Mouse (Mus musculus): ENCODE measurements around the gene Psmb7.

Gene Psmb7

DNA sequence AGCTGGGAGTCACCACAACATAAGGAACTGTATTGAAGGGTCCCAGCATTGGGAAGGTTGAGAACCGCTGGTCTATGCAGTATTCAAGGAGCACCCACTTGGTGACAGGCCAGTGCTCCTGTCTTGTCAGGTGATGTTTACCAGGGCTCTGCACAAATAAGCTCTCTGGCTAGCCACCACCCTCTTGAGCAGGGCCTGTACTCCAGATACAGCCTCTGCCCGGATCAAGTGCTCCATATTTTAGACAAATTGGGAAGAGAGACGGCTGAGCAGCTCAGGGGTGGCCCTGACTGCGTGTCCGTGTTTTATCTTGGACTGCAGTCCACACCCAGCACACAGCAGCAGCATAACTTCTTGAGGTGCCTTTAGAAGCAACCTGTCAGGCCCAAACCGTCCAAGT, 57.2 kb downstream of the Psmb7 start:
- no peak for DNase-seq

DNA sequence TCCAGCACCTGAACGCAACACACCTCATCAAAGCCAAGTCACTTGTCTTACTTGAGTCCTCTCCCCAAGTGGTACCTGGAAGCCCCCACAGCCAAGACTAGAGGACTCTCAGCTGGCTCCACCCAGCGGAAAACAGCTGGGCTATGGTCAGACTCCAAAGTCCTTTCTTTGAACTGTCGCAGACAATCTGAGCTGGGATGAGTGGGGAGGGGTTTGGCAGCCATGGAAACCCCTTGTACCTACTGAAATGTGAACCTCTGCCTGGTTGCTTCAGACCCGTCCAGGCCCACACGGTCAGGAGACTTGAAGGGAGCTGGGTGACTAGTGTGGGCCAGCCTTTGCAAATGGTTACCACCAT, 58.5 kb downstream of the Psmb7 start:
- DNase-seq: peak; percentile 39

DNA sequence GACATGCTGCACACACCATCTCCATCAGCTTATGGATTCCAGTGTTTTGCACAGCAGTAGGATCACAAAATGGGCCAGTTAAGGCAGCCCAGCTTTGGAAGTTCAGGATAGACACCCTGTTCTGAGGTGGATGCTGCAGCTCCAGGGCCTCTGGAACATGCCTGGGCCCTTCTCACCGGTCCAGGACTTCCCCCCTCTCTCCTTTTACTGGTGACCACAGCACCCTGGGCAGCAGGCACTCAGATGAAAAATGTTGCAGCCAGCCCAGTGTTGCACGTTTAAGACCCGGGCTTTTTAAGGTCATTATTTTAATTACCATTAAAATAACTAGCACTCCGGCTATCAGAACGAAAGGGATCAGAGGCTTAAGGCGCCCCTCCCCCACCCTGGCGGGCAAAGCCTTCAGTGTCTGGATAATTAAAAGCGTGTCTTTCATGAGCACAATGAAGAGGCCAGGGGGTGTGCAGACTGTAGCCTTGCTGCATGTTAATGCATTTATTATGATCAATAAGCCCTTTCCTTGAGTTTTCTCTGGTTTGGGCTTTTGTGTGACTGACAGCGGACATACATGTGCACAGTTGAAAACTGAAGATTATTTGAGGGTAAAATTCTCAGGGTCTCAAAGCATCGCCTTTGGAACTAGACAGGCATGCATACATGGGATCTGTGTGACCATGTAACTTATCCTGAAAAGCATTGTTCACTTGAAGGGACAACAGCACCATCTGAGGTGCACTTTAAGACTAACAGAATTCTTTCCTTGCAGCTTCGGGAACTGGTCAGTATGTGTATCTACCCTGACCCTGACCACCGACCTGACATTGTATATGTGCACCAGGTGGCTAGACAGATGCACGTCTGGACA, 59.1 kb downstream of the Psmb7 start:
- DNase-seq: peak; percentile 35

DNA sequence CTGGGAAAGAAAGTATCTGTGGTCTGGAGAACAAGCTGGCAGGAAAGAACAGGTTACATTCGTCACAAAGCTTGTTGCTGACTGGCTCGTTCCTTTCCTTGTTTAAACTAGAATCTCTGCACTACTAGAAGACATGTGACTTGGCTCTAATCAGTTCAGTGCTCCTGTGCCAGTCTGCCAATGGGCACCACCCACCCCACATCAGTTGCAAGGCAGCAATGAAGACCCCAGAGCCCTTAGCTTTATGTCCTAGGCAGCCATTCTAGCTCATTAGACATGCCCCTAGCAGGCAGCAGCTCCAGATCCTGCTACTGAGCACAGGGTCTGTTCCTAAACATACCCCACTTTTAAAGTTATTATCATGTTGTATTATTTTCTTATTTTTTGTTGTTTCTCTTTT, 59.9 kb downstream of the Psmb7 start:
- no peak for DNase-seq

DNA sequence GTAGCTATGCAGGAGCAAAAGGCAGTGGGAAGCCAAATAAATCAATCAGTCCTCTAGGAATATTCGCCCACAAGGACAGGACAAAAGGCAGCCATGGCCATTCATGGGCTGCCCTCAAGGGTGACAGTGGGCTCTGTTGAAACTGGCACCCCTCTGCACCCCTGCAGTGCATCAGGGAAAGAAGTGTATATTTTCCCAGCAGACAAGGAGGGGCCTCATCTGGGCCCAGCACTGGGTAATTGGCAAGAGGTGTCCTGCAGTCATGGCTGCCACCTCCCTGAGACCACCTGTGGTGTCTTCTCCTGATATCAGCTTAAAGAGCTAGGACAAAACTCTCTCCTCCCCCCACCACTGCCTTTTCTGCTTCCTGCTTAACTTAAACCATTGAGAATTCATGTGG, 64.4 kb downstream of the Psmb7 start:
- DNase-seq: no peak

DNA sequence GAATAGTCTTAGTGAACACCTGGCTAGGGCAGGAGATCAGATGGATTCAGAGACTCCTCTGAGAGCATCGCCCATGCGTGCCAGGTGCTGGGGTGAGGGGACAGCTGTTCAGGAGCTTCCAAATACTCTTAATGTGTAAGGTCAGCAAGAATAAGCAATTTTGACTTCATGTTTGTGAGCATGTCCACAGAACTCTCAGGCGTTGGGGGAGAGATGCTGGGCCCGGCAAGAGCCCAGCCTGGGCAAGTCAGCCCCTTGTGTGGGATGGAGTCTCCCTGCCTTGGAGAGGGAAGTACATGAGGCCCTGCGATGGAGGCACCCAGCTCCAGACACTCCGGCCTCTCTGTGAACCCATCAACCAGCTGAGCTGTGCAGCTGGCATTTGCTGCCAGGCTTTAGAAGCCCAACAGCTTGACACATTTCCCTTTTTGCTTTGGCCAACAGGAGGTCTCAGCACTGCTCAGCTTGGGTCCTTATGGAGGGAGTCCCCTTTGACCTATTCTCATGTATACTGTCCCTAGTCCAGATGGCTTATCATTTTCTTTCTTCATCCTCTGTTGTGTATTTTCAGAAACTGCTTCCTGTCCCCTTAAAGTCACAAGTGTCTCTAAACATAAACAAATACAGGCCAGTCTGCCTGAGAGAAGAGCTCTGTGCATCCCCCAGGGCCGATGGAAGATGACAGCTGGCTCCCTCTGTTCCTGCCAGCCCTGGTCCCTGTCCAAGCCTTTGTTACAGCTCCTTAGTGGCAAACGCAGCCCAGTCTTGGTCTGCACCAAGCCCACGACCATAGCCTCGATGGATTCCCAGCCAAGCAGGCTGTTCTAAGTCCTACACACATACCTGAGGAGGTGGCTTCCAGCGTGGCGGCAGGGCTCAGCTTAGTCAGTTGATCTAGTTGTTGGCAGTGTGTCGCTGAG, 65.0 kb downstream of the Psmb7 start:
- DNase-seq: peak; percentile 58

DNA sequence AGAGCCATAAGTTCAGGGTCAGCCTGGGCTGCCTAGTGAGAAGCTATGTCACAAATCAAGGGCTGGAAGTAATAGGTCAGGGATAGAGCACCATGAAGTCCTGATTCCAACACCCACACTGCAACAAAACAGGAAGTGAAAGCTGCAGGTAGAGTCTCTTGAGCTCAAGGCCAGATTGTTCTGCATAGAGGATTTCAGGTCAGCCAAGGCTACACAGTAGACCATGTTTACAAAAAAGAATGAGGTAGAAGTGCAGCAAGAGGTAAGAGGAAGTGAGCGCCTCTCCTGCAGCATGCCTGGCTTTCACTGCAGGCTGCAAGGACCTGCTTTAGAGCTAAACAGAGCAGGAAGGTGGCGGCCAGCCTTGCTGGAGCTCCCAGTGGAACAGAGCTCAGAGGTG, 69.2 kb downstream of the Psmb7 start:
- no peak for DNase-seq

DNA sequence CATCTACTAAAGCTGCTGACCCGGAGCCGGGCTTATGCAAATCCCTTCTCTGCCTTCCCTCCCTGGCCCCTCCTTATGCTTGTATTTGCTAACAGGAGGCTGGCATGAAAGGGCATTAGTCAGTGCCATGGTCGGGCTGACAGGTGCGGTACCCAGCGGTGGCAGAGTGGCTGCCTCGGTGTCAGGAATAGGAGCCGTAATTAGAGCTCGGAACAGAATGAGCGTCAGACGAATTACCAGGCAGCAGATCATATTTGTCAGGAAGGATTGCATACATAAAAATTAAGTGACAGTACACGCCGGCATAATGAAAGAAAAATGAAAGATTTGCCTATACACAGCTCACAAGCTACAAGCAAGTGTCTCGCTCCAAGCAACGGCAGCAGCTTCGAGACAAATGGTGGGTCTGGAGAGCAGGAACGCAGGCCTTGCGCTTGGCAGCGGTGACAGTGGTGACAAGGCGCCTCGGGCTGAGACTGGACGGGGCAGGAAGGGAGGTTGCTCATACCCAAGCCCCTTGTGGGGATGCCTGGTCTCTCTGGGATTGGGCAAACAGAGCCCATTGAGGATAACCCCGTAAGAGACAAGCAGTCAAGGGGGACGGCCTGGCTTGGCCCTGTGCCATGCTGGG, 71.8 kb downstream of the Psmb7 start:
- no peak for DNase-seq

DNA sequence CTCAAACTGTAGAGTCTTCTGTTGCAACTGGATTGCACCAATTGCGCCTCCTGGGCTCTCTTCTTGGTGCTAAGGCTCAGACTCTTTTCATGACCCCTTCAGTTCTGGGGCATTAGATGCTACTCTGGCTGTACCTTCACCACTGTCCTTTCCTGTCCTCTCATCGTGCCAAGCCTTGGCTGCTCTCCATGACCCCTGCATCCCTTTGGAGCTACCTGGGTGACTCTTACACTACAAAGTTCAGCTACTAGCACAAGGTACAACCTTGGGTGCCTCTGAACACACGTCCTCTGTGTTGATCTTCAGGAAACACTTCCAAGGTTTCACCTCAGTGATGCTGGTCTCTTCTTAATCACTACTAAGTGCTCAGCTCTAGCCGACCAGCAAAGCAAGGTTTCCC, 81.3 kb downstream of the Psmb7 start:
- DNase-seq: no peak

DNA sequence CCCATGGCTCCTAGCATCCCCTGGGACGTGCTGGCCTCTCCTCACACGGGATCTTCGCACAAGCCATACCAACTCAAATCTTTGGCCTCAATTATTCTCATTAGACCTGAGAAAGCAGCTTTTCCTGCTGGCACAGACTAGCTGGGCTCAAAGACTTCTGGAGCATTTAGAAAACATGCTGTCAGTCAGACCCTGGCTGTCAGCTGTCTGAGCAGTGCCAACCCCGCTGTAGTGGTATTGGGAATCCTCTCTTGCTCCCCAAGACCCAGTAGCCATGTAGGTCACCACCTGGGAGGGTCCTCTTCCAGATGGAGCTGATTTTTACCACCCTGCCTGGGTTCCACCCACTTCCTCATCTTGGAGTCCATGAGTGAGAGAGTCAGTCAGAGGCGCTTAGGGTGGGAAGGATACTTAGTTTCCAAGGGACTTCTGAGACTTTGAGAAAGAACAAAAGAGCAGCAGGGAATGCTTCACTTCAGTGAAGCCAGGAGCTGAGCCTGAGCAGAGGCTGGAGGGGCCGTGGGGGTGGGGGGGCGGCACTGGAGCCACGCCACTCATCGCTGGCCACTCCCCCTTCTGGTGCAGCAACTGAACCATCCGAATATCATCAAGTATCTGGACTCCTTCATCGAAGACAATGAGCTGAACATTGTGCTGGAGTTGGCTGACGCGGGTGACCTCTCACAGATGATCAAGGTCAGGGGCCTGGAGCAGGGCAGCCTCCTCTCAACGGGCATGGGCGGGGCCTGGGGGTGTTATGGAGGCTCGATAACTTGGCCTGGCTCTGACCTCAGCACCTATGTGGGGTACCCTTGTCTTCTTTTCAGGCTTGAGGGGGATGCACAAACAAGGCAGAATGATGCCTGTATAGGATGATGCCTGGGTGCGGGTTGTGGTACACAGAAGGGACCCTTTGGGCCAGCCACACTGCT, 83.3 kb downstream of the Psmb7 start:
- DNase-seq: no peak

DNA sequence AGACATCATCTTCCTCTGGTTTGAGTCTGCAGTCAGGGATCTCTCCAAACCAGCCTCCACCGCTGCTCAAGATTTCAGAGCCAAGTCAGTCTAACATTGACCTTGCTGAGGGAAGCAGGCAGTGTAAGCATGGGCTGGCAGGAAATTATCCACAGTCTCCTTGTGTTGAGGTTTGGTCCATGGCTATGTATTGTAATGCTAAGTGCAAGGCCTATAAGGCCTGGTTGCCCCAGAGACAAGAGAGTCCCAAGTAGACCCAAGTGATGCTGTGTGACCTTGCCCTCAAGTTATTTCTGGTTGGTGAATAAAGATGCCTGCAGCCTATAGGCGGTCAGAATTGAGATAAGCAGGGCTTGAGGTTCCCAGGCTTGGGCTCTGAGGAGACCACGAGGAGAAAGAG, 87.2 kb downstream of the Psmb7 start:
- DNase-seq: no peak

DNA sequence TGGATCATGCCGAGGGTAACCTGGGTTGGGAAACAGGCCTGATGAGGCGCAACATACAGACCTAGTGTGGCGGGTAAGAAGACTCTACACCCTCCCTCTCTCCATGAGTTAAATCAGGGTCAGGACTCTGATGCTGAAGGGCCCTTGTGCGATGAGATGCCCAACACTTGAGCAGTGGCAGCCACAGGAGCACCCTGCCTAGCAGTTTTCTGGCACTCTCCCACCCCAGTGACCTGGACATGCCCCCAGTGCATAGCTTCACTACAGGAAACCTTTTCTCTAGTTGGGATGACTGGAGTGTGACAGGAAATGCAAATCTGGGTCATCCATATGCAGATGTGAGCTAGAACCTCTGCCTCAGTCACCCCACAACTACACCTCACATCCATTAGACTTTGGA, 88.2 kb downstream of the Psmb7 start:
- DNase-seq: no peak

DNA sequence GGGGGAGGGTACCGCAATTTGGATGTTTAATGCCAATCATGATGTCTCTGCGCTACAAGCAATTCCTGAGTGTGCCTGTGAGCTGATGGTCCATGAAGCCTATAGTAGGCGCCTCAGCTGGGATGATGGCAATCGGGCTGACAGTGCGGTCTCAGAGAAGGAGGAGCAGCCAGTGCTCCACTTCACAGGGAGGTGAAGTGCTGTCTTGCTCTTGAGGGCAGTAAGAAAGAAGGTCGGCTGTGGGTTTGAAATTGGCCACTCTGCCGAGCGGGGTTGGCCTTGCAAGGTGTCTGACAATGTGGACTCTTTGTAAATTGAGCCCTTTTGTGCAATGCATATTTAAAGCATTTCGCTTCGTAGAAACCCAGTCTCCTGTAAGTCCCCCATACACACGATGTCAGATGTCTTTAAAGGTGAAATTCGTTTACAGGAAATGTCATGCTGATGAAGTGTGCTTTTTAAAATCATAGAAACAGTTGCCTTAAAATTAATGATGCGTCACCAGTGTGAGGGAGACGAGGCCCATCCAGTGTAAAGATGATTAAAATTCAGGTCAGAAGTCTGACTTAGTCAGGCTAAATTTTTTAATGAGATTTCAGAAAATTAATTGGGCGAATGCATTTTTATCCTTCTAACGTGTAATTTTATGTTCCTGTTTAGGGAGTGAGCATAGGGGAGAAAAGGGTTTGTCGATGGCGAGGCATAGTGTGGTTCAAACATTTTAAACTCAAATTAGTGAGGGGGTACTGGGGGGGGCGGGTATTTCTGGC, 89.5 kb downstream of the Psmb7 start:
- DNase-seq: no peak

DNA sequence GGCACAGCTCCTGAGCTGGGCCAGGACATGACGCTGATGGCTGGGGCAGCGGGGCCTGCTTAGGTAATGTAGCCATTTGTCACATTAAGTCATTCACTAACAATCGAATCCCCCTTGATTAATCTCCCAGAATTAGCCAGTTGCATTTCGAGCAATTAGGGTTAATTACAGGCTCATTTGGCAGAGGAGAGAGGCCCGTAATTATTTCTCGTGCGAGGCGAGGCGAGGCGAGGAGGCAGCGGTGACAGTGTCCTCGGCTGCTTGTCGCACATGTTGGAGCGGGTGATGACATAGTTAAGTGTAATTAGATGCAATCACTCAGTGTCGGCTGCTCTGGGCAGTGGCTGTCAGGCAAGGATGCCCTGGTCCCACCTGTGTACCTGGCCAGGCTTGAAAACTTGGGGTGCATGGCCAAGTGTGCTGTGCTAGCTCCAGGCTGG, 91.9 kb downstream of the Psmb7 start:
- DNase-seq: no peak

DNA sequence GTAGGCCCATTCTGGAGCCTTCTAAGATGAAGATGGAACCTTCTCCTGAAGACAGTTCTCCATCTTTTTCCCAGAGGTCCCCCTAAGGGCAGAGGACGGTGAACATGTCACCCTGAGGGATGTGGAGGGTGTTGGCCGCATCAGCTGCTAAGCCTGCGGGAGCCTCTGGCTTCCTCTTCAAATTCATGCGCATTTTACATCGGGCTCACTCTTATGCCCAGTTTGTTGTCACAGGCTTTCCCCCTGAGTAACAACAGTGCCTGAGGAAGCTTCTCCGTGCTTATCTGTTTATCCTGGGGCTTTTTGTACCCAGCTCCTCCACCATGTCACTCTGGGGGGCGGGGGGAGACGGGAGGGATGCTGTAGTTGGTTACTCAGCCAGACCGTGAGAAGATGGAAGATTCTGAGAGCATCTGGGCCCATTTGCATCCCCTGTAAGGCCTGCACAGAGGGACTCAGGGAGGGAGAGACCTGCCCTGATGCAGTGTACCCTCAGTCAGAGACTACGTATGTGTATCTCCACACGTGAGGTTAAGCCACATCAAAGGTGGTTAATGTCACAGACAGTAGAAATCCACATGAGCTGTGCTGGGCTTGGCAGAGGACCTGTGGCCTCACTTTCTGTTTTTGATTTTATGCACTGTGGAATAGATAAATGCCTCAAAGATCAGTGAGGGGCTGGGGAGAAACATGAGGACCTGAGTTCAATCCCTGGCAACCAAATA, 95.9 kb downstream of the Psmb7 start:
- no peak for DNase-seq

DNA sequence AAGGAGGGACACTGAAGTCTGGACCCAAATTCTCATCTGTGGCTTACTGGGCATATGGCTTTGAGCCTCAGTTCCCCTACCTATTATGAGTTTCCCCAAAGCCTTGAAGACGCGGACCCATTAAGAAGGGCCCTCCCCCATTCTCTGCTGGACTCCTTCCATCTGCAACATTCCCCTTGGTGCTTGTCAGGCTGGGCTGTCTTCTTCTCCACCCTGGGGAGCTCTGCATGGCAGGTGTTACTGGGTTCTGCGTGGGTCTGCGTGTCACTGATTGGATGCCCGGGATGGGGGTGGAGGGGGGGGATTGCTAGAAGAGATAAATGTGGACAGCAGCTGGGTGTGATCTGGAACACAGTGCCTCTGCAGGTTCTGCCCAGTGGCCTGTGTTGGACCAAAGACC, 97.1 kb downstream of the Psmb7 start:
- DNase-seq: peak; percentile 27

DNA sequence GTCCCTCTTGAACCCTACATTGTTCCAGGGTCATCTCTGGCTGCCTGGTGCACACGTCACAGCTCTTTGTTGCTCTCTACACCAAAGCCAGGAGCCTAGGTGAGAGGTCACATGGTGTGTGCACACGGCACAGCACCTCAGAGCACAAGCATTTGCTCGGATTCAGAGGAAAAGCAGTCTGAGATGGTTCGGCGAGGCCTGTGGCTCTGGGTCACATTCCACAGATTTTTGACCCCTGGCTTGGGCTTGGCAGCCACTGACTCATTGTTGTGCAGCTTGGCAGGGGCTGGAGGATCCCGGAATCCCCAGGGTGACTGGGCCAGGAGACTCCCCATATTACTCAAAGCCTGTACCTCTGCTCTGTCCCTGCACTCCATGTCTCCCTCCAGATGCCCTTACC, 97.7 kb downstream of the Psmb7 start:
- DNase-seq: peak; percentile 85

DNA sequence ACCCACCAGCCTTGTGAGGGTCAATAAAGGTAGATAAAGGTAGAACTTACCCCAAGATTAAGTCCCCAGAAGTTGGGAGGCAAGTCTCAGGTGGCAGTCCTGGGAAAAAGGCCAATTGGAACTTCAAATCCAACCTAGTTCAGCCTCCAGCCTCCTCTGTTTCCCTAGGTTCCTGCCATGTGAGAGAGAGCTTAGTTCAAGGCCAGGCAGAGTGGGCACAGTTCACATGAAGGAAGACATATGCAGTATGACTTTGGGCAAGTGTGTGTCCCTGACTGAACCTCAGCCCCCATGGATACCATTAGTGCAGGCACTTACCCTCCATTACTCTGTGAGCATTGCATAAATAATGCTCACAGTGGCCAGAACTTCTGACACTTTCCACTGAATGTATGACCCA, 98.2 kb downstream of the Psmb7 start:
- DNase-seq: no peak

DNA sequence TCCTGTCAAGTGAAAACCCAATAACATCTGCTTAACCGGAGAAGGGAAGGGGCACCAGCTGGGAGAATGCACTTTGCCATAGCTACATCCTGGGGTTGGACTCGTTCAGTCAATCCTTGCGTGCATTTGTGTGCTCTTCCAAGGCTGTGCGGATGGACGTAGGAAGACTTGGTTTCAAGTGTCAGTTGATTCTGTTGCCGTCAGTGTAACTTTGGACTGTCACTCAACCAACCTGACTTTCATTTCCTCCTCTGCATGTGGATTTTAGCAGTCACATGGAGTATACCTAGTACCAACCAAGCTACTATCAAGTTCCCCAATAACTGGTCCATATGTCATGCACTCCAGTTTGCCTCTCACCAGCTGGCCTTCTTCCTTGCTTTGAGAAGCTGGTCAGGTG, 98.9 kb downstream of the Psmb7 start:
- DNase-seq: peak; percentile 39

DNA sequence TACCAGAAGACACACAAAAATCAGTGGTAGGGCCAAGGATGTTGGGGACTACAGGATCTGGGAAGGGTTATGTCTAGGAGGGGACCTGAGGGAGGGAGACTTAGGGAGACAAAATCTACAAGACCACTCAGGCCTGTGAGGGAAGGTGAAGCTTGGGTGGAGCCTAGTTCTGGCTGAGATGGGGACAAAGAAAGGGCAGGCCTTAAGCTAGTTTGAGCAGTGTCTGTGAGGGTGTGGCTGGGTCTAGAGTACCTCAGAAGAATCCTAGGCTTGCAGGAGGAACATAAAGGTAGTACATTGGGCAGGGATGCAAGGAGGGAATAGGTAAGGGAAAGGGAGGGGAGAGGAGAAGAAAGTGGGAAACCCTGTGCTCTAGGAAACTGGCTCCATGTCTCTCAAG, 99.5 kb downstream of the Psmb7 start:
- no peak for DNase-seq

DNA sequence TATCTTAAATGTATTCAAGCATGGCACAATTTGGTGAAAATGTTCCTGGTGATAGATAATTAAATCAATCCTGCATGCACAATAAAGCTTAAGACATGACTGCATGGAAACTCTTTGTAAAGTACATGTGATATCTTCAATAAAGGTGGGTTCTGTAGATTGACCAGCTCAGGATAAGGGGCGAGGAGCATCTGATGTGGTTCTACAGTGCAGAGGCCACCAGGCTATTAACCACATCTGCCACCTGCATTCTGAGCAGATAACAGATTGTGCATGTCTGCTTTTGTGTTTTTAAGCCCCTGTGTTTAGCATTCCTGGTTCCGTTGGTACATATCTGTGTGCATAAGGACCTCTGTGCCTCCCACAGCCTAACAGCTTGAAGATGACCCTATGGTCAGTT, 100.7 kb downstream of the Psmb7 start:
- no peak for DNase-seq
